In genomic region chr5:111059140-111059921, GRCm38 (mm10) we compare ENCODE assay signal across 8 mouse cellular contexts.
DNase-seq lines count a peak whose midpoint lies in the region; ATAC-seq and TF ChIP-seq lines count a peak whose summit lies in the region.

No protein-coding gene starts in this region.

- 66% methylated on average over 11 of the region's 11 CpGs for WGBS in heart, postnatal 0 days

- 0 out of 2 replicates have a peak overlapping the region, but pooled peaks have one; percentile 20 for H3K27ac ChIP-seq in heart, postnatal 0 days (ENCODE audit: low read depth)

- no peak for ATAC-seq in heart, postnatal 0 days (ENCODE audit: insufficient read depth, low read depth)

- no peaks in the 10 kb centered on the region for H3K9me3 ChIP-seq in heart, postnatal 0 days (replicated peaks; ENCODE audit: control insufficient read depth, low read length)

- no peak overlapping the region for H3K4me3 ChIP-seq in heart, postnatal 0 days (ENCODE audit: low read depth, low read length)

- no peak overlapping the region for H3K9ac ChIP-seq in heart, postnatal 0 days (replicated peaks; ENCODE audit: low read depth, low read length)

- H3K4me2 ChIP-seq in heart, postnatal 0 days (ENCODE audit: low read depth, low read length): no peak overlapping the region

- peaks cover 27% of the 10 kb centered on the region for H3K27me3 ChIP-seq in heart, postnatal 0 days (ENCODE audit: control insufficient read depth, insufficient read depth, low read length)

- TF ChIP-seq EP300 in heart, postnatal 0 days (IDR thresholded peaks at IDR 0.05; ENCODE audit: low read depth): no peak

- no peaks in the 10 kb centered on the region for H3K36me3 ChIP-seq in heart, postnatal 0 days (replicated peaks; ENCODE audit: control insufficient read depth, insufficient read depth, low read length)

- H3K4me1 ChIP-seq in heart, postnatal 0 days (ENCODE audit: control insufficient read depth, insufficient read depth): peaks cover 10% of the 10 kb centered on the region; the same call in 1 of the 2 replicates

- peak; percentile 29 for DNase-seq in adrenal gland, adult 2 months
- no peak for DNase-seq in adrenal gland, adult 8-10 months
- peak; percentile 36 for DNase-seq in lung, postnatal 25 days (ENCODE audit: low spot score)
- no peak for DNase-seq in lung, adult 18-20 months
- peak; percentile 18 for DNase-seq in heart, postnatal 0 days (ENCODE audit: low spot score)
- DNase-seq in thymus, postnatal 10 days (ENCODE audit: low spot score in 2 of 2): peak; percentile 28 to 46
- DNase-seq in lung, postnatal 10 days: no peak
- no peak for DNase-seq in spleen, adult 12 weeks (ENCODE audit: low spot score)

- no peak for TF ChIP-seq CTCF in heart, postnatal 0 days (IDR thresholded peaks at IDR 0.05; ENCODE audit: low read depth)

Comparison
In these comparisons a context has a peak if more than half of its experiments do, and no peak if none do; other contexts are left out.
1. DNase-seq: peak in adrenal gland, adult 2 months (single experiment), lung, postnatal 25 days (single experiment), heart, postnatal 0 days (single experiment) and thymus, postnatal 10 days (2 of 2); none in adrenal gland, adult 8-10 months (single experiment), lung, adult 18-20 months (0 of 2), lung, postnatal 10 days (single experiment) and spleen, adult 12 weeks (single experiment).